Mouse (Mus musculus) v-Abl transformed pro-B cells (cell line): ENCODE data around the gene Slc2a10.

Source experiments
- in situ Hi-C, 2 experiments: fragments of 400-800 bp; cut with MboI; formaldehyde crosslinking; loops; one replicate each; pipeline ENCODE4 v1.15.1; 2025; ENCODE audit not compliant: unreplicated experiment in 2 of 2

The Slc2a10 gene

GRCm38 (mm10) chr2:165503259-165504203 is at the start of gene Slc2a10:
Slc2a10 (plus strand) TSS chr2:165503787.
- in situ Hi-C loops, result no loop called here

- in situ Hi-C loops, result no loop called here
Observed at GRCm38 (mm10) chr2:165456710-165457109, 46.9 kb upstream of the Slc2a10 start.

GRCm38 (mm10) chr2:165458189-165458588 is 45.4 kb upstream of the Slc2a10 start:
- in situ Hi-C loops, result no loop called here

GRCm38 (mm10) chr2:165459663-165460062 is 43.9 kb upstream of the Slc2a10 start:
- in situ Hi-C loops, result no loop called here

GRCm38 (mm10) chr2:165467824-165468452 is 35.6 kb upstream of the Slc2a10 start:
- in situ Hi-C loops, result no loop called here

GRCm38 (mm10) chr2:165470167-165470566 is 33.4 kb upstream of the Slc2a10 start:
- in situ Hi-C loops, result no loop called here

GRCm38 (mm10) chr2:165471943-165472342 is 31.6 kb upstream of the Slc2a10 start:
- in situ Hi-C loops, result no loop called here

GRCm38 (mm10) chr2:165473003-165473402 is 30.6 kb upstream of the Slc2a10 start, which contains the start of gene Slc13a3:
Slc13a3 (minus strand) TSS chr2:165473230.
- in situ Hi-C loops, result no loop called here

- in situ Hi-C loops, result loop anchor here in 1 of 2 experiments (25.0 kb wide), 1 partner anchor 513 kb away; the partner anchor contains the start of gene Slc12a5
Observed at GRCm38 (mm10) chr2:165475412-165475811, 28.2 kb upstream of the Slc2a10 start.

- in situ Hi-C loops, result loop anchor here in 1 of 2 experiments (25.0 kb wide), 1 partner anchor 514 kb away; the partner anchor contains the start of gene Slc12a5
Observed at GRCm38 (mm10) chr2:165475850-165476249, 27.7 kb upstream of the Slc2a10 start.

GRCm38 (mm10) chr2:165482003-165482402 is 21.6 kb upstream of the Slc2a10 start:
- in situ Hi-C loops, result loop anchor here (5.0 to 25.0 kb wide), 3 partner anchors 405 to 520 kb away; partner anchors contain the start of gene Slc12a5 (in 1 of the 2)

GRCm38 (mm10) chr2:165484152-165484551 is 19.4 kb upstream of the Slc2a10 start:
- in situ Hi-C loops, result loop anchor here (5.0 to 25.0 kb wide), 3 partner anchors 407 to 522 kb away; partner anchors contain the start of gene Slc12a5 (in 1 of the 2)

- in situ Hi-C loops, result loop anchor here in 1 of 2 experiments (10.0 to 25.0 kb wide), 2 partner anchors 411 to 524 kb away; partner anchors contain the start of gene Slc12a5
Observed at GRCm38 (mm10) chr2:165485826-165486225, 17.8 kb upstream of the Slc2a10 start.

GRCm38 (mm10) chr2:165486401-165486800 is 17.2 kb upstream of the Slc2a10 start:
- in situ Hi-C loops, result loop anchor here in 1 of 2 experiments (10.0 to 25.0 kb wide), 2 partner anchors 412 to 524 kb away; partner anchors contain the start of gene Slc12a5

GRCm38 (mm10) chr2:165486881-165487535 is 16.6 kb upstream of the Slc2a10 start:
- in situ Hi-C loops, result loop anchor here in 1 of 2 experiments (10.0 to 25.0 kb wide), 2 partner anchors 412 to 525 kb away; partner anchors contain the start of gene Slc12a5

GRCm38 (mm10) chr2:165492648-165493553 is 10.7 kb upstream of the Slc2a10 start, which contains the start of gene Trp53rka:
Trp53rka (minus strand) TSS chr2:165493324.
- in situ Hi-C loops, result loop anchor here in 1 of 2 experiments (25.0 kb wide), 1 partner anchor 531 kb away; the partner anchor contains the start of gene Slc12a5

- in situ Hi-C loops, result loop anchor here in 1 of 2 experiments (25.0 kb wide), 1 partner anchor 531 kb away; the partner anchor contains the start of gene Slc12a5
Observed at GRCm38 (mm10) chr2:165493587-165494210, 9.9 kb upstream of the Slc2a10 start.

GRCm38 (mm10) chr2:165494495-165494894 is 9.1 kb upstream of the Slc2a10 start:
- in situ Hi-C loops, result loop anchor here in 1 of 2 experiments (25.0 kb wide), 1 partner anchor 532 kb away; the partner anchor contains the start of gene Slc12a5
